Mouse (Mus musculus) heart, postnatal 10 days (tissue): ENCODE measurements around the gene Vps51. TPM values are rescaled to one million over a fixed set of nuclear protein-coding genes. Genes with fewer than 3 reads are reported as not detected.

Experiments used
- DNase-seq, 2 experiments: peaks; one replicate each; pipeline ENCODE4 v3.0.0; 2021
- intact Hi-C: fragments of 180-260 bp; cut with DNase I; formaldehyde crosslinking; loops from one replicate; pipeline ENCODE4 v1.15.1; 2025
- total RNA-seq, 2 experiments: library from RNA; stranded (reverse); gene quantifications; 2 replicates each; pipeline ENCODE4 v1.2.3; 2021

Gene Vps51
- total RNA-seq, 2 experiments from 2014 or later, result 36.4 TPM

DNA sequence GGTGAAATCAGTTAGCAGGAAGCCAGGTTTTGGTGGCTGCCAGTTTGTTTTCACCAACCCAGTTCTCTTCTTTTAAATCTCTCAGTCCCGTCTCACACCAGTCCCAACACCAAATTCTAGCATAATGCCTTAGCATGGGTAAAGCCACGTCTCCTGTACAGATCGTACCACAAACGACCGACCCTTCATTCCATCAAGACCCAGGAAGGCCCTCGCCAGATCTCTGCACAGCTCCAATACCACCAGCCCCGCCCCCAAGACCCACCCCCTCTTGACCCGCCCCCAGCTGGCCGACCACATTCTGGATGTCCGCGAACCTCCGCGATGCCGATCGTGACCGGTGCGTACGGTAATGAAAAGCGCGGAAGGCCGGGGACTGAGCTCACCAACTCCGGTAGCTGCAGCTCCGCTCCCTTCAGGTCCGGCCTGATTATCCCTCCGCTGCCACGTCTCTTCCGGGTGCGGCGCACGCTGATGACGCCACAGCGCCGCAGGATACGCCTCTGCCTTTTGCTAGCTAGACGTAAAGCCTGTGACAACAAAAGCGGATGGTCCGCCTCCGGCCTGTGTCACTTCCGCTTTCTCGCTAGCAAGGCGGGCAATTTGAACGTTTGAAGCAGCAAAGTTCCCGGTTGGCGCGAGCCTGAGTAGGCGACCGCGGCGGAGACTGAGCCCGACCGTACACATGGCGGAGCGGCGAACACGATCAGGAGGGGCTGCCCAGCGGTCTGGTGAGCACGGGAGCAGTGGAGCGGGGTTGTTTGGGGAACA lies 7.6 kb upstream of the Vps51 start, which contains the start of the genes Zfpl1 and Cdca5:
Gene Zfpl1 (minus strand): TSS at position 479 of the 771 bp plus-strand sequence.
Gene Cdca5 (plus strand): TSS at position 506 of the 771 bp plus-strand sequence.
- peak; percentile 97 to 98 for DNase-seq
- intact Hi-C loops, result loop anchor here (2.0 kb wide), 1 partner anchor 34 kb away; the partner anchor contains the start of gene Sac3d1

GRCm38 (mm10) chr19:6082156-6082555 lies 5.1 kb upstream of the Vps51 start, which contains the start of gene Gm28374:
Gm28374 (minus strand) TSS chr19:6082256.
- DNase-seq, result no peak
- intact Hi-C loops, result no loop called here

DNA sequence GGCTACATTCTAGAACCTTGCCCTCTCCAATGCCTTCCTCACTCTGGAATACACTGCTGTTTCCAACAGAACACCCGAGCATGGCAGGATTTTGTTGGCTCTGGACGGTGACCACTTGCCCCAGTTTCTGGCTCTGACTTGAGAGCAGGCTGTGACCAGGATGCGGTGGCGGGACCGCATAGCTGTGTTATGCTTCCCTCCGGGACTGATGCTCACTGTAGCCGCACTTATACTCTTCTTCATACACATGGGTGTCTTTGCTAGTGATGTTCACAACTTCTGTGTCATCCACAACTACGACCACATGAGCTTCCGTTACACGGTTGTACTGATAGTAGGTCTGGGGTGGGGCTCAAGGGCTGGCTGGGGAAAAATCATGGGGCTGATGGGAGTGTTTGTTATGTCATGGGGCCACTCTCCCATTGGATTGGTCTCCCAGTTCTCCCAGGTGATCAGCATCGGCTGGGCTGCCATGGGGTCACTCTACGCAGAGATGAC lies 3.0 kb upstream of the Vps51 start, which contains the start of gene Tmem262:
Gene Tmem262 (plus strand): TSS at position 51 of the 498 bp plus-strand sequence.
- DNase-seq, result no peak
- intact Hi-C loops, result no loop called here

DNA sequence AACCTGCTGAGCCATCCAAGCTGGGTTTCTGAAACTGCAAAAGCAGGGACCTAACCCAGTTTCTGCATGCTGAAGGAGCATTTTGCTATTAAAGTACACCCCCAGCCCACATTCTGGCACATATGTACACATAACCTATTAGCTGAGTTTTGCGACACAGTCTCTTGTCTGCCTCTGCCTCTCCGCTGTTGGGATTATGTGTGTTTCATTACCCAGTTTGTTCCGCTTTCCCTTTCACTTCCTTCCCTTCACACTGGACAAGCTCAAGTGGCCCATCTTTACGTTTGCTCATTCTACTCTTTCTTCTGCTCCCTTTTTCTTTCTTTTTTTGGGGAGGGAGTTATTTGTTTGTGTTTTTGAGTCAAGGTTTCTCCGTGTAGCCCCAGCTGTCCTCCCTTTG lies 3.1 kb downstream of the Vps51 start:
- intact Hi-C loops, result no loop called here
- no peak for DNase-seq

DNA sequence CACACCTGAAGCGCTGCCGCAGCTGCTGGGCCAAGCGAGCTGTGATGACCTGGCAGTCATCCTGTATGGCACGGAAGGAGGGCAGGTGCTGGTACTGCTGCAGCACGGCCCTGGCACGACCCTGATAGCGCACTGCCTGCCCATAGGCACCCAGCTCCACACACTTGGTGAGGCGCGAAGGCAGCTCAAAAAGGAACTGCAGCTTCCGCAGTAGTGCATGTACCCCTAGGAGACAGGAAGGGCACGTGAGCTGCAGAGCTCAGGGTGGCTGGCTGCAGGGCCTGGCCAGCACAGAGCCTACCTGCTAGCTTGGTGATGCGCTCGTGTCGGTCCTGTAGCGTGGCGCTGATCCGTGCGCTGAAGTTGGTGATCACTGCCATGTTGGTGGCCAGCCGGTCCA lies 5.8 kb downstream of the Vps51 start:
- DNase-seq, result no peak
- intact Hi-C loops, result no loop called here

GRCm38 (mm10) chr19:6070571-6071250 lies 6.3 kb downstream of the Vps51 start:
- no peak for DNase-seq
- intact Hi-C loops, result no loop called here

GRCm38 (mm10) chr19:6069851-6070250 lies 7.2 kb downstream of the Vps51 start:
- intact Hi-C loops, result no loop called here
- DNase-seq, result no peak

DNA sequence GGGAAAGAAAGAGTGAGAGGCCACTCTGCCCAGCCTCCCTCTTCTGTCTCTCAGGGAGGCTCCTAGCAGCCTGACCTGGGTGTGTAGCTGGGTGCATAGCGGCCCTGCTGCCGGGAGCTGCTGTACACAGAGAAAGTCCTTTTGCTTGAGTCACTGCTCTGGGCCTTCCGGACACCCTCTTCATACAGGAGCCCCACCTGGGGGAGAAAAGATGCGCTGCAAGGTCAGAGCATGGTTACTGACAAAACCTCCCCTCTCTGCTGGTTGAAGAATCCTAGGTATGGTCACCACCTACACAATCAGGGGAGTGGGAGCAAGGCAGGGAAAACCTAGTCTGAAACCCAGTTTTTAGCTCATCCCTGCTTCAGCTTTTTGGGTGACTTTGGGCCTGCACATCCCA lies 8.1 kb downstream of the Vps51 start:
- intact Hi-C loops, result no loop called here
- DNase-seq, result no peak

GRCm38 (mm10) chr19:6067724-6068415 lies 9.2 kb downstream of the Vps51 start, which contains the start of gene Tm7sf2:
Tm7sf2 (minus strand) TSS chr19:6068373.
- peak; percentile 92 for DNase-seq
- intact Hi-C loops, result no loop called here

GRCm38 (mm10) chr19:6067011-6067723 lies 9.9 kb downstream of the Vps51 start:
- peak; percentile 72 to 86 for DNase-seq
- intact Hi-C loops, result no loop called here

- no peak for DNase-seq
- intact Hi-C loops, result no loop called here
Measured at GRCm38 (mm10) chr19:6066571-6066970, 10.5 kb downstream of the Vps51 start.

DNA sequence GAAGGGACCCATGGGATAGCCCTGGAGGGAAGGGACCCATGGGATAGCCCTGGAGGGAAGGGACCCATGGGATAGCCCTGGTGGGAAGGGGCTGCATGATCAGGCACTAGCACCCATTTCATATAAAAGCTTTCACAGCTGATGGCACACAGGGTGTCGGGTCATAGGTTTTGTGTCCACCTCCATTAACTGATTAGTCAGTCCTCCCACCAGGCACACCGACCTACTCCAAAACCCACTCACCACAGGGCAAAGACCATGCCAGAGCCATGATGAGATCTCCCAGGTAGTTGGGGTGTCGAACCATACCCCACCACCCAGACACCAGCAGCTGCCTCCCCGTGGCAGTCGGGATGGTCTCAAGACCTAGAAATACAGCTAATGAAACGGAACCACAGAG lies 13.9 kb downstream of the Vps51 start:
- DNase-seq, result no peak
- intact Hi-C loops, result no loop called here

GRCm38 (mm10) chr19:6062418-6062817 lies 14.6 kb downstream of the Vps51 start:
- intact Hi-C loops, result no loop called here

DNA sequence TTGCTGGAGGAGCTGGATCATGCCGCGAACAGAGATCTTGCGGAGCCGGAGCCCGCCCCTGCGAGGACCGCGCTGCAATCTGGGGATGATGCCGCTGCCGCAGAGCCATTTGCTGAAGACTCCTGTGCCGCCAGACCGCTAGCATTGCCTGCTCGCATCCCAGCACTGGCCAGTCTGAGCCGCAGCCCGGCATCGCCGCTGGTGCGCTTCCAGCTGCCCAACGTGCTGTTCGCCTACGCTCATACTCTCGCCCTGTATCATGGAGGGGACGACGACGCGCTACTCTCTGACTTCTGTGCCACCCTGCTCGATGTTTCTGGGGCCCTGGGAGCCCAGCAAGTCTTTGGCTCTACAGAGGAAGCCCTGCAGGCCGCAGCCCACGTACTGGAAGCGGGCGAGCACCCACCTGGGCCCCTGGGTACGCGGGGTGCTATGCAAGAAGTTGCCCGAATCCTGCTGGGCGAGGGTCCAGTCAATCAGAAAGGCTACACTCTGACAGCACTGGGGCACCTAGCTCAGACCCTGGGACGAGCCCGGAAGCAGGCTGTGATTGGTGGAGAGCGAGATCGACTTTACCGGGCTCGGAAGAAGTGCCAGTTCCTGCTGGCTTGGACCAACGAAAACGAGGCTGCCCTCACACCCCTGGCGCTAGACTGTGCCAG lies 15.3 kb downstream of the Vps51 start:
- intact Hi-C loops, result loop anchor here (2.0 kb wide), 1 partner anchor 15 kb away; the partner anchor contains the start of gene Vps51
- DNase-seq, result peak; percentile 46 to 56

More at GRCm38 (mm10) chr19:6062418-6062817, 14.6 kb downstream of the Vps51 start:
- DNase-seq, result no peak

- intact Hi-C loops, result loop anchor here (2.0 kb wide), 1 partner anchor 16 kb away; the partner anchor contains the start of gene Vps51
- peak; percentile 96 to 97 for DNase-seq
Measured at GRCm38 (mm10) chr19:6061021-6061533, 16.0 kb downstream of the Vps51 start, which contains the start of gene Znhit2. Znhit2 (plus strand) TSS chr19:6061192.

GRCm38 (mm10) chr19:6058966-6059365 lies 18.1 kb downstream of the Vps51 start:
- no peak for DNase-seq
- intact Hi-C loops, result no loop called here

GRCm38 (mm10) chr19:6058513-6058912 lies 18.5 kb downstream of the Vps51 start:
- no peak for DNase-seq
- intact Hi-C loops, result no loop called here

- peak; percentile 99 for DNase-seq
Measured at GRCm38 (mm10) chr19:6057313-6058096, 19.5 kb downstream of the Vps51 start, which contains the start of the genes Mrpl49 and Fau. Mrpl49 (minus strand) TSS chr19:6057785. Fau (plus strand) TSS chr19:6057844.

More at GRCm38 (mm10) chr19:6057313-6058096, 19.5 kb downstream of the Vps51 start, which contains the start of the genes Mrpl49 and Fau:
- intact Hi-C loops, result no loop called here
